Mouse (Mus musculus) midbrain, embryonic 13.5 days (tissue): ENCODE measurements around the gene 2010111I01Rik. TPM values are rescaled to one million over a fixed set of nuclear protein-coding genes. Genes with fewer than 3 reads are reported as not detected.

ENCODE experiments used
- ATAC-seq: fragments of 200-750 bp; cut with Nextera tagmentation; 2 replicates; pipeline ENCODE4 v1.8.0; 2017; ENCODE audit warnings: mild to moderate bottlenecking, moderate TSS enrichment, moderate library complexity
- H3K27ac ChIP-seq: fragments of 300-500 bp; sonication (generic); 2 replicates; pipeline ENCODE4 v1.5.1; 2015; ENCODE audit warnings: inconsistent platforms, mild to moderate bottlenecking, moderate library complexity
- H3K27me3 ChIP-seq: fragments of 300-500 bp; sonication (generic); 2 replicates; pipeline ENCODE4 v1.6.1; 2015; ENCODE audit warnings: mild to moderate bottlenecking, inconsistent platforms
- H3K36me3 ChIP-seq: fragments of 300-500 bp; sonication (generic); 2 replicates; pipeline ENCODE4 v1.6.1; 2015; ENCODE audit warnings: mild to moderate bottlenecking, inconsistent platforms
- H3K4me1 ChIP-seq: fragments of 300-500 bp; sonication (generic); replicated peaks from 2 replicates; pipeline ENCODE4 v1.6.1; 2015; ENCODE audit warnings: inconsistent platforms
- H3K4me2 ChIP-seq: fragments of 300-500 bp; sonication (generic); replicated peaks from 2 replicates; pipeline ENCODE4 v1.6.1; 2015; ENCODE audit warnings: moderate library complexity, mild to moderate bottlenecking, inconsistent platforms
- H3K4me3 ChIP-seq: fragments of 300-500 bp; sonication (generic); replicated peaks from 2 replicates; pipeline ENCODE4 v1.5.1; 2015; ENCODE audit warnings: mild to moderate bottlenecking, inconsistent platforms
- H3K9ac ChIP-seq: fragments of 300-500 bp; sonication (generic); replicated peaks from 2 replicates; pipeline ENCODE4 v1.6.1; 2015; ENCODE audit warnings: mild to moderate bottlenecking, inconsistent platforms
- H3K9me3 ChIP-seq: fragments of 300-500 bp; sonication (generic); 2 replicates; pipeline ENCODE4 v1.6.1; 2016; ENCODE audit warnings: mild to moderate bottlenecking, inconsistent platforms
- WGBS: fragments of 180-500 bp; shearing (Covaris S2); methylation state at CpG from one replicate; pipeline ENCODE4 v1.1.7; 2015; 5-methylcytosine and 5-hydroxymethylcytosine counted together
- polyA plus RNA-seq: library from polyadenylated mRNA; unstranded; fragments of >200 nt; fragmentation: Nextera tagmentation; extraction: Ambion mirVana; gene quantifications from 2 replicates; pipeline ENCODE4 v1.2.1, GENCODE M21; 2015

Gene 2010111I01Rik
- polyA plus RNA-seq, 1 experiment from 2014 or later = 28.6 TPM

DNA sequence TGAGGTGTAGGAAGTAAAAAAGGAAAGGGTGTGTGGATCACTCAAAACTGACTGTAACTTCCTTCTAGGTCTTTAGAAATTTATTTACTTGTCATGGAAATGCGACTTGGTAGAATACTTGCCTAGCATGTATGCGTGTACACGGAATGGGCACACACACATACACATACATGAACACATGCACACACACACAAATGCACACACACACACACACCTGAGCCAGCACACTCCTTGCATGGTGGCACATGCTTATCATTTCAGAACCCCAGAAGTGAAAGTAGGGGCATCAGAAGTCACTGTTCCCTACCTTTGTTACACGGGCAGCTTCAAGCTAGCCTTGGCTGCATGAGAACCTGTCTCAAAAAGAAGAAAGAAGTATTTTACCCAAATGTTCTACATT, 311.7 kb downstream of the 2010111I01Rik start:
- Histone ChIP-seq H3K9me3 (no peaks in the 10 kb centered on the region), H3K9ac (no peak overlapping the region), H3K4me3 (no peak overlapping the region), H3K4me1 (peaks cover 49% of the 10 kb centered on the region), H3K27me3 (peaks cover 44% of the 10 kb centered on the region), H3K4me2 (no peak overlapping the region), H3K36me3 (no peaks in the 10 kb centered on the region), H3K27ac (no peak overlapping the region)
- WGBS = 97% methylated on average over 4 of the region's 4 CpGs
- ATAC-seq = no peak

DNA sequence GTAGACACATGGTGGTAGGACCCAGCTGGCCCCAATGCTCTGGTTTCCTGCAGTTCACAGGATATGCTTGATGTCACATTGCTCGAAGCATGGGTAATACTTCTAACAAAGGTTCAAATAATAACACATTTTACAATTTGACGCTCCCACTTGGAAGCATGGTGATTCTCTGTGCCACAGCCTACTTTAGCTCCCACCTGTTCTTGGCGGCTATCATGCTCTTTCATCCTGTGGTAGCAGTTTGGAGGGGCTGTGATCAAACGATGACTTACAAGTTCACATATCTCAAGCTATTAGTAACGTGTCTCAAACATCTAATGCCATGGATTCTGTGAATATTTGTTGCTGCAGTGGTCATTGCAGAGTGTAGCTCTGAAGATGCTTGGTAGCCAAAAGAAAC, 312.6 kb downstream of the 2010111I01Rik start:
- Histone ChIP-seq H3K27me3 (peaks cover 38% of the 10 kb centered on the region), H3K4me3 (no peak overlapping the region), H3K9ac (no peak overlapping the region), H3K4me2 (no peak overlapping the region), H3K4me1 (peaks cover 43% of the 10 kb centered on the region), H3K36me3 (no peaks in the 10 kb centered on the region), H3K27ac (no peak overlapping the region), H3K9me3 (no peaks in the 10 kb centered on the region)
- WGBS = 78% methylated on average over 5 of the region's 5 CpGs
- ATAC-seq = no peak

DNA sequence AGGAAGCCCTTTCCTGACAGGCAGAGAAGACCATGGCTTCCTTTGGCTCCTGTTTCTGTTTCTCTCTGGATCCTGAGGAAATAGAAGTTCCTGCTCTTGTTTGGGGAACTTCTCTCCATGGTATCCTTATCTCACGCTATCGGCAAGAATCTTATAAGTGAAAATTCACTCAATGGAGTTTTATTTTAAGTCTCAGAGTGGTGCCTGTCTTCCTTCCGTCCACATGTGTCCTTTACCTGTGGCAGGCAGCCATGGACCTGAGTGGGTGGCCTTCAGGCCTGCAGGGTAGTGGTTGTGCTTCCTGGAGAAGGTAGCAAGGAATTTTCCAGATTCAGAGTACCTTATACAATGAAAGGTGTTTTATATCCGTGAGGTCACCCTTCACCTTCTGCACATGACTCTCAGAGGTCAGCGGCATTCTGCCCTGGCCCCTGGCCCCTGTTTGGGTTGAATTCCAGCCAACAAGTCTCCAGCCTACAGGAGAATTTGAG, 313.5 kb downstream of the 2010111I01Rik start:
- 66% methylated on average over 5 of the region's 5 CpGs for WGBS
- Histone ChIP-seq H3K4me3 (no peak overlapping the region), H3K9me3 (no peaks in the 10 kb centered on the region), H3K27ac (no peak overlapping the region), H3K27me3 (peaks cover 34% of the 10 kb centered on the region), H3K9ac (no peak overlapping the region), H3K4me1 (peaks cover 34% of the 10 kb centered on the region), H3K36me3 (peaks cover under 1% of the 10 kb centered on the region; the same call in 1 of the 2 replicates), H3K4me2 (no peak overlapping the region; the same call in 1 of the 2 replicates)
- ATAC-seq = no peak

DNA sequence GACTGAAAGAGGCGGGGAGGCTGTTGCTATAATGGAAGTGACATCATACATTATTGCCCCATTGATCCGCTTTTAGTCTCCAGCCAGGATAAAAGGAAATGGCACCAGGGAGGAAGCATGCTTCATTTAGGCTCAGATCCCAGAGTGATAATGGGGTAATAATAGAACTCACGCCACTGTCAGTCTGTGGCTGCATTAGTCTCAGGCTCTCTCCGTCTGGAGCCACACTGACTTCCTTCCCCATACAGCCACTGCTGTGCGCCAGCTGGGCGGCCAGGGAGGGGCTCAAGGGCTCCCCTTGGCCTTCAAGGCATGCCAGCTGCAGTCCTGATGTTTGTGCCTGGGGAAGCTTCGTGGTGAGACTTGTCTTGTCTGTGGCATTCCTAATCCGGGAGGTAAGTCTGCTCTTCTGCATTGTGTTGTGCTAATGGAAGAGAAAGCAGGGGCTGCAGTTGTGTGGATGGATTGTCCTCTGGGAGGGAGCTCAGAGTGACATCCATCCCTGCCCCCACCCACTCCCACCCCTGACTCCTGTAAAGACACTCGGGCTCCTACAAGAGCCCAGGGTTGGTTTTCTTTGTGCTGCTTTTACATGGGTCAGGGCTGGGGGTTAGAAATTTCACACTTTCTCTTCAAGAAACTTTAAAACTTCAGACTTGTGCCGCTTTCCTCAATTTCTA, 314.2 kb downstream of the 2010111I01Rik start:
- ATAC-seq = peak; percentile 87
- H3K9me3 ChIP-seq = no peaks in the 10 kb centered on the region
- H3K4me1 ChIP-seq = peaks cover 30% of the 10 kb centered on the region
- peaks cover 31% of the 10 kb centered on the region for H3K27me3 ChIP-seq
- peak overlapping the region; percentile 68 for H3K27ac ChIP-seq
- peak overlapping the region; percentile 52; the same call in 1 of the 2 replicates for H3K9ac ChIP-seq
- H3K36me3 ChIP-seq = peaks cover 6% of the 10 kb centered on the region; the same call in 1 of the 2 replicates
- 7% methylated on average over 10 of the region's 10 CpGs for WGBS
- H3K4me2 ChIP-seq = peak overlapping the region; percentile 29; the same call in 1 of the 2 replicates
- H3K4me3 ChIP-seq = no peak overlapping the region

DNA sequence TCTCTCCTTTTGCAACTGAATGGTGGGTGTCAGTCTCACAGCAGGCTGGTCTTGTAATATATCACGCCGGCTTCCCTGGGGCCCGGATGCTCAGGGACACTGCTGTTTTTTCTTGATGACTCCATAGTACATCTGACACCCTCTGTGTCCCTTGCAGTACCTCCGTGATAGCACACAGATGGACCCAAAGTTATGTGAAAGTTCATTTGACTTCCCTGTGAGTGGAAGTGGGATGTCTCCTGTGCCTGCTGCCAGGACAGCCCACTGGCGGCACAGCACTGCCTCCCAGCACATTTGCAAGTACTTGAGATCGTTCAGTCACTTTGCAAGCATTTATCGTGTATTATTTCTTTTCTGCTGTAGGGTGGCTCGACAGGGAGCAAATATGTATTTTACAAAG, 315.1 kb downstream of the 2010111I01Rik start:
- ATAC-seq = no peak
- Histone ChIP-seq H3K4me1 (peaks cover 24% of the 10 kb centered on the region), H3K9ac (no peak overlapping the region), H3K27ac (no peak overlapping the region), H3K27me3 (peaks cover 23% of the 10 kb centered on the region; the same call in 1 of the 2 replicates), H3K9me3 (no peaks in the 10 kb centered on the region), H3K4me3 (no peak overlapping the region), H3K36me3 (peaks cover 6% of the 10 kb centered on the region; the same call in 1 of the 2 replicates), H3K4me2 (0 out of 2 replicates have a peak overlapping the region, but pooled peaks have one; percentile 29)
- WGBS = 58% methylated on average over 8 of the region's 8 CpGs

DNA sequence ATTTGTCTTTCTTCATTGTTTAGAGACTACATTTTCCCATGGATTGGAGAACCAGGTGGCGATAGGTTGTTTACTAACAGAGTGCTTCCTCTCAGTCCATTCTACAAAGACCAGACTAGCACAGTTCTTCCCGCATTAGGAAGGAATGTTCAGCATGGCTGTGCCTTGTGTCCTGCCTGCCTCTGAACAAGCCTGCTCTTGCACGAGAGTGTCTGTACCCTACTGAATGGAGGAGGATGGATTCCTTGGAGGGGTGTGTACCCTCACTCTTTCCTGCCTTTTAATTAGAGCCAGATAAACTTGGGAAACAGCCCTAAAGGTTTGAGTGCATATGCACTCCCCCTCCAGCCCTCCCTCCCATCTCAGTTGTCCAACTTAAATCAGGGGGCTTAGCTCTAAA, 315.7 kb downstream of the 2010111I01Rik start:
- Histone ChIP-seq H3K27me3 (peaks cover 19% of the 10 kb centered on the region; the same call in 1 of the 2 replicates), H3K4me3 (no peak overlapping the region), H3K4me2 (no peak overlapping the region), H3K9ac (no peak overlapping the region), H3K36me3 (peaks cover 8% of the 10 kb centered on the region; the same call in 1 of the 2 replicates), H3K27ac (no peak overlapping the region), H3K4me1 (peaks cover 24% of the 10 kb centered on the region), H3K9me3 (no peaks in the 10 kb centered on the region)
- peak; percentile 45; the same call in 1 of the 2 replicates for ATAC-seq
- 47% methylated on average over 3 of the region's 3 CpGs for WGBS

DNA sequence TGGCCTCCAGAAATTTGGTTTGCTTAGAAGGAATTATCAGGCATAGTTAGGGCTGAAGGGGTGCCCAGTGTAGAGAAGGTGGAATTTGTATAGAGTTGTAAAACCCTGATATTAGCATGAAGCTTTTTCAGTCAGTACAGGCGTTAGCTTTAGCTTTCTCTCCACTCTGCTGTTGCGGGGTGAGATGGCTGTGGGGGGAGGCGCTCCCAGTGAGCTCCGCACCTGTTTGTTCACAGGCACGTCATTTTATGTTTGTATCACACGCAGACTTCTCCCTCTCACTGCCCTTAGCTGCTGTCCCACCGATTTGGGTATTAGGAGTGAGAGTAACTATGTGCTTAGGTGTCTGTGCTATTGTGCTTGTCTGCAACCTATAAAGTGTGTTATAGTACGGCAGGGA, 316.5 kb downstream of the 2010111I01Rik start:
- peaks cover 25% of the 10 kb centered on the region for H3K4me1 ChIP-seq
- WGBS = 75% methylated on average over 8 of the region's 8 CpGs
- no peak overlapping the region for H3K27ac ChIP-seq
- no peak overlapping the region for H3K9ac ChIP-seq
- no peak for ATAC-seq
- H3K4me3 ChIP-seq = no peak overlapping the region
- H3K9me3 ChIP-seq = no peaks in the 10 kb centered on the region
- no peak overlapping the region for H3K4me2 ChIP-seq
- H3K36me3 ChIP-seq = peaks cover 13% of the 10 kb centered on the region
- H3K27me3 ChIP-seq = peaks cover 15% of the 10 kb centered on the region; the same call in 1 of the 2 replicates

DNA sequence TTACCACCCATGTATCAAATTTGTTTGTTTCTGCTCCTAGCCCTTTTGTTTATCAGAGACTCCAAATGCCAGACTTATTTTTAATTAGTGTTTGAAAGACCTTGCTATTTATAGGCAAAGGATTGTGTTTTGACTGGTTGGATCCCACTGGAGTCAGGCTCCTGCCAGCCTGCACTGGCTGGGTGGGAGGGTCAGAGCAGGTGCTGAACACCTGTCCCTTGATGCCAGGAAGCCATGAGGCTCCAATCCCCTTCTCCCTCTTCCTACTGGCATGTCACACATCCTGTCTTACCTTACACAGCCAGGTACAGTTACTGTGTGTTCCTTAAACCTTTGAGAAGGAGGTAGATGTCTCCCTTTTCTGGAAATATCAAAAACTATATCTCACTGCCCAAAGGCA, 318.5 kb downstream of the 2010111I01Rik start:
- Histone ChIP-seq H3K9me3 (no peaks in the 10 kb centered on the region), H3K4me2 (no peak overlapping the region), H3K4me3 (no peak overlapping the region), H3K4me1 (peaks cover 29% of the 10 kb centered on the region), H3K27ac (no peak overlapping the region), H3K27me3 (no peaks in the 10 kb centered on the region), H3K36me3 (peaks cover 28% of the 10 kb centered on the region), H3K9ac (no peak overlapping the region)
- ATAC-seq = no peak

DNA sequence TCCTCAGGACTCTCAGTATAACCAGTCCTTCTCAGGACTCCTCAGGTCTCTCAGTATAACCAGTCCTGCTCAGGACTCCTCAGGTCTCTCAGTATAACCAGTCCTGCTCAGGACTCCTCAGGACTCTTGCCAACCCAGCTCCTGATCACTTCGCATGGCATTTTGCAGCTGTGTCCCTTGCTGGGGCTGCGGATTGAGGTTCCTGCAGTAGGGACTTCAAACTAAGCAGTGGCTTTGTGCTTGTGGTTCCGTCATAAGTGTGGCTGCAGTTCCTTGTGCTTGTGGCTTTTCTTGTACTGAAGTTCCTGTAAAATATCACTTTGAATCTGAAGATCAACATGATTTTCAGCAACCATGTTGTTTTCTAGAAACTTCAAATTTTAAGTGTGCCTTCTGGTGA, 320.1 kb downstream of the 2010111I01Rik start:
- no peaks in the 10 kb centered on the region for H3K9me3 ChIP-seq
- no peak overlapping the region for H3K9ac ChIP-seq
- H3K4me1 ChIP-seq = peaks cover 22% of the 10 kb centered on the region
- H3K36me3 ChIP-seq = peaks cover 28% of the 10 kb centered on the region
- 98% methylated on average over 3 of the region's 3 CpGs for WGBS
- no peaks in the 10 kb centered on the region for H3K27me3 ChIP-seq
- H3K4me3 ChIP-seq = no peak overlapping the region
- H3K27ac ChIP-seq = no peak overlapping the region
- no peak for ATAC-seq
- no peak overlapping the region for H3K4me2 ChIP-seq

DNA sequence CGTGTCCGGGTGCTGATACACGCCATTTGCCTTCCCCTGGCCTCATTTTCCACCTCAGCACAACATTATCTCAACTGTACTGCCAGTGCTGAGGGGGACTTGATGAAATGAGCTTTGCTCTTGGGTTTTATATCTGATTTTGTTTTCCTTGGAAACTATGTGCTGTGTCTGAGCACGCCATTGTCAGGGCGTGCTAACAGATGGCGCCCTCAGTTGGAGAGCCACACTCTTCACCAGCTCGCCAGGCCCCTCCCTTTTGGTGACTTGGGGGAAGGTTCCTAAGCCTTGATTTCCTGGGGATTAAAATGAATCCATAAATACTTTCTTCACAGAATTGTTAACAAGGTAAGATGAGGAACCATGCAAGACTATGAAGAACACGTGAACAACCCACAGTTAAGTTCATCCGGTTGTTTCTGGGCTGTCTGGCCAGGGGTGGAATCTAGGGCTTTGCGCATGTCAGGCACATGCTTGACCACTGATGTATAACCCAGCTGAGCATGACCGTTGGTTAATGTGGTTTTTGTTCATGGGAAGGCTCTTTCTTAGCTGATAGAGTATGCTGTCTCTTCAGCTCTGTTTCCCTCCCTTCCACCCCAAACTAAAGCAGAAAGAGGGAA, 321.9 kb downstream of the 2010111I01Rik start:
- no peak overlapping the region for H3K4me2 ChIP-seq
- H3K4me3 ChIP-seq = no peak overlapping the region
- no peak overlapping the region for H3K9ac ChIP-seq
- peaks cover 16% of the 10 kb centered on the region for H3K4me1 ChIP-seq
- no peaks in the 10 kb centered on the region for H3K27me3 ChIP-seq
- H3K9me3 ChIP-seq = no peaks in the 10 kb centered on the region
- peaks cover 28% of the 10 kb centered on the region for H3K36me3 ChIP-seq
- 82% methylated on average over 11 of the region's 11 CpGs for WGBS
- H3K27ac ChIP-seq = no peak overlapping the region
- no peak for ATAC-seq

DNA sequence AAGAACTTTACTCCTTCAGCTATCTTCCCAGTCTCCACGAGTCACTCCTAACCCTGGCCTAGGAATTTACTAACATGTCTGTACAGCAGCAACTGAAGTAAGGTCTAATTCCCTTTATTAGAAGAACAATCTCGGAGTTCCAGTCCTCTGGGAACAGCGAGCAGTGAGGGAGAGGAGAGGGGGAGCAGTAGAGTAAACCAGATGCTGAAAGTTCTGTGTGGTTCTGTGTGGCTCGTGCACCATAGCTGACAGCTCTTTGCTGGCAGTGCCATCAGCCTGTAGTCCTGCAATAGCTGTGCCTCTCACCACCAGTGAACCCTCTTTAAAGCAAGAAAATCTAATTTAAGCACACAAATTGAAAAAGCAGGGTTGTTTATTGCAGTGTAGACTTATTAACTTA, 324.5 kb downstream of the 2010111I01Rik start:
- no peak overlapping the region for H3K4me3 ChIP-seq
- H3K36me3 ChIP-seq = peaks cover 23% of the 10 kb centered on the region

DNA sequence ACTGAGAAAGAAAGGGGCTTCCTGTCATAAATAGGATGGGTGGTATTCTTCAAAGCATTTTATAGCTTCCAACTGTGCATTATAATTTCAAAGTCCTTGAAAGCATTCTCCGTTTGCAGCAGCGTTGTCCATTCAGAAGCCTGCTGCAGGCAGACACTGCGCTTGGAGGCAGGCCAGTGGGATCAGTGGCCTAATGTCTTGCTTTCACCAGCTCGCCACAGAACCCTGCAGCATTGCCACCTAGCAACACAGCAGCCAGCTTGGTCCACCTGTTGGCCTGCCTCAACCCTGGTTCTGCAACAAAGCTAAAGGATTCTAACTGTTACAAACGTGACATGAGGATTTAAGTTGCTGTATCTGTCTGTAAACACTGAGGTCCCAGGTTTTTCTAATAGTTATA, 325.0 kb downstream of the 2010111I01Rik start:
- 52% methylated on average over 5 of the region's 5 CpGs for WGBS
- Histone ChIP-seq H3K4me1 (peaks cover 29% of the 10 kb centered on the region), H3K4me3 (no peak overlapping the region), H3K27ac (no peak overlapping the region), H3K27me3 (0 out of 2 replicates have a peak, but pooled peaks cover 3% of the 10 kb centered on the region), H3K9me3 (no peaks in the 10 kb centered on the region), H3K36me3 (peaks cover 23% of the 10 kb centered on the region), H3K4me2 (no peak overlapping the region), H3K9ac (no peak overlapping the region)
- no peak for ATAC-seq

More for the DNA sequence above, 324.5 kb downstream of the 2010111I01Rik start:
- no peak overlapping the region for H3K4me2 ChIP-seq
- ATAC-seq = no peak
- H3K27me3 ChIP-seq = 0 out of 2 replicates have a peak, but pooled peaks cover 3% of the 10 kb centered on the region
- no peak overlapping the region for H3K9ac ChIP-seq
- 52% methylated on average over 4 of the region's 4 CpGs for WGBS
- H3K4me1 ChIP-seq = peaks cover 24% of the 10 kb centered on the region
- no peaks in the 10 kb centered on the region for H3K9me3 ChIP-seq
- no peak overlapping the region for H3K27ac ChIP-seq
